Mouse (Mus musculus) T-helper 2 cell (primary cell): ENCODE data around the gene Oxct2b.
"Not testable (repeated sequence)": the region's sequence is repeated elsewhere in the genome, so short reads cannot be mapped to it uniquely, and the experiment has no call there.

Experiments used
- in situ Hi-C: fragments of 300-600 bp; cut with MboI, MseI; formaldehyde crosslinking; loops from one replicate; pipeline ENCODE4 v1.15.1; 2025; ENCODE audit warnings: high pct_unique_total_duplicates

Oxct2b gene

DNA sequence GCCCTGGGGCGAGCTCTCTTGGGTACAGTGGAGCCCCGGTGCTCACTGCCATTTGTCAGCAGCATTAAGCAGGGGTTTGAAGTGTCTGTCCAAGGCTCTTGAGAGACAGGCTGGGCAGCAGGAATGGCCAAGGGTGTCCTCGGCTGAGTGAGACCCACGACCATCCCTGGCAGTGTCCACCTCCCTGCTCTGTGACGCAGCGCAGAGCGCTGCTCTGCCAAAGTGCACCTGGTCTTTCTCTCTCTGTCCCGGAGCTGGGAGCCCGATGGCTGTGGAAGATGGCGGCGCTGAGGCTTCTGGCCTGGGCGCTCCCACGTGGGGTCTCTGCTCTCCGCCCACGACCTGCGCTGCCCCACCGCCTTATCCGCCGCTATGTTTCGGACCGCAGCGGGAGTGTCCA is at the start of gene Oxct2b:
Gene Oxct2b (plus strand): TSS at position 256 of the 400 bp plus-strand sequence.
- in situ Hi-C loops: loop anchor here (5.0 kb wide), 1 partner anchor 206 kb away; the partner anchor contains the start of gene Oxct2a

DNA sequence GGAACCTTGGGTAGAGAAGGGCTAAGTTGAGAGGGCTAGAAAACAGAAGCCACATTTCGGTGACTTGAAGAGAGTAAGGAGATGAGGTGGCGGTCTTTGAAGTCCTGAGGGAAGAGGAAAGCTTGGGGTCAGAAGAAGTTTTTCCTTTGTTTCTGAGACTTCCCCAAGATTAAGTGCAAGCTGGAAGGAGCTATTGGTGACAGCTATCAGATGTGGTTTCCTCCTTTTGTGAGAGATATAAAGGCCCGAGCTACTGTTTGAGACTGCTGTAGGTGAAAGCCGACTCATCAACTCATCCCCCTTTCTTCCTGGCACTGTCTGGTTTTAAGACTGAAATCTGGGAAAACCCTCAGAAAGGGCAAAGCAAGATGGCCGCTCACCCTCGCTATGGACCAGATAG is 47.4 kb upstream of the Oxct2b start:
- in situ Hi-C loops: no loop called here

DNA sequence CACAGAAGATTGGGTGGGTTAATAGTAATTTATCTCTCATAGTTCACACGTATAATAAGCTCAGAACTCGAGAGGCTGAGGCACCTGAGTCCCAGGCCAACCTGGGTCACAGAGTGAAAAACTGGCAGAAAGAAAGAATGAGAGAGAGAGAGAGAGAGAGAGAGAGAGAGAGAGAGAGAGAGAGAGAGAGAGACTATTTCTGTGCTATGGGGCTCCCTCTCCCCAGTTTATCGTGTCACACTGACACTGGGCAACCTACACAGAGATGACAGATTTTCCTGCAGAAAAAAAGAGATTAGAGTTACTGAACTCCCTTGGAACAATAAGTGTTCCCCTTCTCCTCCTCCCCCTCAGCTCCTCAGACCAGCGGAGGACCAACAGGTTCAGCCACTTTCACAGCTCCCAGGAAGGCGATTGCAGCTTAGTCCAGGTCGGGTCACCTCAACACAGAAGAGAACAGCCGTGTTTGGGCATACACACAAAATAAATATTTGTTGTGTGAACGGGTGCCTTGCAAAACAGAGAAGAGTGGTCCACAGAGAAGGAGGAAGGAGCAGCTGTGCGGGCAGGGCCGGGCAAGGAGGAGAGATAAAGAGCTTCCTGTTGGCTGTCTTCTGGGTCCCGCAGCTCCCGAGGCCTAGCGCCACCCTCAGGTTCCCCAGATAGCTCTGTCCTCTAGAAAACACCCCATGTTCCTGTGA is 44.6 kb upstream of the Oxct2b start:
- in situ Hi-C loops: no loop called here

DNA sequence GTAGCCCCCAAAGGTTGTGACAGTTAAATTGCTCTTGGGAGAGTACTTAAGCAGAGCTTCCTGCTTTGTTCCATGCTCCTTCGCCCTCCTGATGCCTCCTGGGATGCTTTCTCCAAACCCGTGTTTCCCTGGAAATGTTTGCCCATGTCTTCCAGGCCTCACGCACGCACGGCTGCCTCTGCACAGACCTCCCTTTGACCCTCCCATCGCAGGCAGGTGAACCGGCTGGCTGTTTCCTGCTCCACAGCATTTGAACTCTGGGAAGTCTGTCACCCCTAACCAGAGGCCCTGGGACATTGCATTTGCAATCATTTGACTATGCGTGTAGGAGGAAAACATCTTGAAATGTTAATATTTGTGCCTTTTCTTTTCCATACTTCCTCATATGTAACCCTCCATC is 39.1 kb upstream of the Oxct2b start:
- in situ Hi-C loops: no loop called here

DNA sequence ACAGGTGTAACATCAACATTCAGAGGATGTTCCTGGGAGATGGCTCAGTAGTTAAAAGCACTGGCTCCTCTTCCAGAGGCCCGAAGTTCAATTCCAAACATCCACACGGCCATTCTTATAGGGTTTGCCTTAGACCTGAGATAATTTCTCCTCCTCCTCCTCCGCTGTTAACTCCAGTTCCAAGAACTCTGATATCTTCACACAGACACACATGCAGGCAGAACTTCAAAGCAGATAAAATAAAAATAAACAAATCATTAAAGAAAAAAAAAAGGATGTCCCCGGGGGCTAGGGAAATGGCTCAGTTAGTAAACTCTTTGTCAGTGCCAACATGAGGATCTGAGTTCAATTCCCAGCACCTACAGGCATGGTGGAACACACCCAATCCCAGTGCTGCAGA is 37.8 kb upstream of the Oxct2b start:
- in situ Hi-C loops: no loop called here

DNA sequence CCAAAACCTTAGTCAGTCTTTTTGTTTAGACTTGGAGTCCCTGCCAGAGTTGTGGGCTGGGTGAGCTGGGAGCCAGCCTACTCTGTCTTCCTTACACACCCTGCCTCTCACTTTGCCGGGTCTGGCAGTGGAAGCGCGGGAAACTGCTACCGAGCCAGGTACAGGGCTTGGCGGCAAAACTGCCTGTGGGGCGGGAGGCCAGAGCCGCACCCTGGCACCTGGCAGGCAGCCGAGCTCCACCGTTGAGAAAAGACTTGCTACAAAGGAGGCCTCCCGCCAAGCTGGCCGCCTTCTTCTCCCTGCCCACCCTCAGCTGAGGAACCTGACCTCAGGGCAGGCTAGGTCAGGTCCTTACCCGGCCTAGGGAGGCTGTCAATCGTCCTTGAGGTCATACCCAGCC is 35.3 kb upstream of the Oxct2b start:
- in situ Hi-C loops: loop anchor here (5.0 kb wide), 2 partner anchors 78 to 168 kb away; no protein-coding TSS in a partner anchor

DNA sequence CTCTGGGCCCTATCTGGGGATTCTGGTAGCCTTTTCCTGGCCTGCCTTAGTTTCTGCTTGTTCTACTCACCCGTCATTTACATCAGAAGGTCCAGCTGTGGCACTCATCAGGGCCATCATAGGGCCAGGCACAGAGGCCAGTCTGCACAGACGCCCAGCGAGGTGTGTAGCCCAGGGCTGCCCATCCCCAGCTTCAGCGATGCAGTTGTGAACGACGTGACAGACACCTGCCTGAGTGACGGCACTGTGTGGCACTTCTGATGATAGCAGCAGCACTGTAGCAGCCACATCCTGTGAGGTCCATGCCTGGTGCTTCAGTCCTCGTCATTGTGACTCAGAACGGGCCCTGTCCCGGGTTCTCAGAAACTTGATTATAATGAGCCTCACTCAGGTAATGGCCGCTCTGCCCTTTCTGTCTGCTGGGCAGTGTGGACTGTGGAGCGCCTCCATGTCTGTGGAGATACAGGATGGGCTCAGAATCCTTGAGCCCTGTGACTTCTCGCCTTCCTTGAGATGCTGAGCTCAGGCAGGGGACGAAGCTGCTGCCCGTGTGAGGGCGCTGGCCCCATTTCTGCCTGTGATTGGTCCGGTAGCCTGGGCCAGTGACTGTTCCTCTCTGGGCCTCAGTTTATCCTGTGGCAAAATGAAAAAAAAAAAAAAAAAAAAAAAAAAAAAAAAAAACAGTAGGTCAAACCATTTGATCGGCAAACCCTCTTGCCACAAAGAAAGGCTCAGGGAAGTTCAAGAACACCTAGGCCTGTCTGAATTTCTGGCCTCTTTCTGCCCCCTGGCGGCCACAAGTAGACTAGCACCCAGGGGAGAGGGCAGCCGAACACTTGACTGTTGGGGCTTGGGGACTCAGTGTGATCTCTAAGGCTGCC is 33.5 kb upstream of the Oxct2b start:
- in situ Hi-C loops: loop anchor here (5.0 kb wide), 2 partner anchors 80 to 170 kb away; no protein-coding TSS in a partner anchor

DNA sequence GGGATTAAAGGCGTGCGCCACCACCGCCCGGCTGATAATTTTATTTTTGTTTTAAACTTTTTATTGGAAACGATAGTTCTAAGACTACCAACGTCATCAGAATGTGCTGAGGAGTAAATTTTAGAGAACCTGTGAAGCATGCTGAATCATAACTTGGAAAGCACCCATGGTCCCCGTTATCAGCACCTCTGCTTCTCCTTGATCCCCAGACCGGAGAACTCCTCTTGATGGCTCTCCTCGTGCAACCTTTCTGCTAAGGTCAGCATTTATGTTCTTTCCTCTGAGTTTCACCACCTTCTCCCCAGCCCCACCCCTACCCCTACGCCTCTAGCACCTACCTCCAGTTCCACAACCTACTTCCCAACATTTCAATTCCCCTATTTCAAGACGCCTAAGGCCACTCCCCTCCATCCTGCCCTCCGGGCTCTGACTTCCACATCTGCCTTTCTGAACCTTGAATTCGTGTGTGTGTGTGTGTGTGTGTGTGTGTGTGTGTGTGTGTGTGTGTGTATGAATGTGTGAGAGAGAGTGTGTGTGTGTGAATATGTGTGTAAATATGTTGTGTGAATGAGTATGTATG is 32.7 kb upstream of the Oxct2b start:
- in situ Hi-C loops: loop anchor here (5.0 kb wide), 2 partner anchors 81 to 171 kb away; no protein-coding TSS in a partner anchor

DNA sequence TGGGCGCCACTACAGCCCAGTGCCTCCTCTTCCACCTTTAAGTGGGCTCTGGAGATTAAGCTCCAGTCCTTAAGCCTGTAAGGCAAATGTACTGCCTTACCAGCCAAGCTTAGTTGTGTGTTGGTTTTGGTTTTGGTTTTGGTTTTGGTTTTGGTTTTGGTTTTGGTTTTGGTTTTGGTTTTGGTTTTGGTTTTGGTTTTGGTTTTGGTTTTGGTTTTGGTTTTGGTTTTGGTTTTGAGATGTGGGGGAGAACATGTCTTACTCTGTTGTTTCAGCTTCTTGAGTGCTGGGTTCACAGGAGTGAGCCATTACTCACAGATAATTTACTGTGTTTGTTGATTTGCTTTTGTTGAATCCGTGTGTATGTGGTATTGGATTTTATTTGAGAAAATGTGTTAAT is 30.8 kb upstream of the Oxct2b start:
- in situ Hi-C loops: no loop called here

DNA sequence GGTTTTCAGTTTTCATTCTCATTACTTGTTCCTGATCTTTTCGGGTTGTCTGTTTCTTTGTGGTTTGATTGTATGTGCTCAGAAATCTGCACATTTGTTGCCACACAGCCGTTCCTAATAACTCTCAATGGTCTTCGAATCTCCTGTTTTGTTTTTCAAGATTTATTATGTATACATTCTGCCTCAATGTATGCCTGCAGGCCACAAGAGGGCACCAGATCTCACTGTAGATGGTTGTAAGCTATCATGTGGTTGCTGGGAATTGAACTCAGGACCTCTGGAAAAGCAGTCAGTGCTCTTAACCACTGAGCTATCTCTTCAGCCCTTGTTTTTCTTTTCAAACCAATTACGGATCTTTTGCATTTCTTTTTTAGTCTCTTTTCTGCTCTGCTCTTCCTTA is 29.7 kb upstream of the Oxct2b start:
- in situ Hi-C loops: no loop called here

DNA sequence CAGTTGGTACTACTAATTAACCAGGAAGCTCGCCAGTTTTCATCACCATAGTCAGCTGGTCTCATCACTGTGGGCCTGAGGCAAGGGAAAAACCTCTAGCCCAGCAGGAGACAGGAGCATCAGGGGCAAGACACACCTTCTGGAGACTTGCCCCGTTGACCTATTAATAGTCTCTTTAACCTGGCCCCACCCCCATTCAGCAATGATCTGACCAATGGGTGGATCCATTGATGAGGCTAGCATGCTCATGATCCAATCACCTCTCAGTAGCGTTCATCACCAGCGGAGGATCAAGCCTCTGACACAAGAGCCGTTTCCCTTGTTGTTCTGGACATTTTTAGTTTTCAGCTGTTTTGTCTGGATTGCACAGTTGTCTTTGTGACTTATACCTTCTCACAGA is 23.4 kb upstream of the Oxct2b start:
- in situ Hi-C loops: no loop called here

DNA sequence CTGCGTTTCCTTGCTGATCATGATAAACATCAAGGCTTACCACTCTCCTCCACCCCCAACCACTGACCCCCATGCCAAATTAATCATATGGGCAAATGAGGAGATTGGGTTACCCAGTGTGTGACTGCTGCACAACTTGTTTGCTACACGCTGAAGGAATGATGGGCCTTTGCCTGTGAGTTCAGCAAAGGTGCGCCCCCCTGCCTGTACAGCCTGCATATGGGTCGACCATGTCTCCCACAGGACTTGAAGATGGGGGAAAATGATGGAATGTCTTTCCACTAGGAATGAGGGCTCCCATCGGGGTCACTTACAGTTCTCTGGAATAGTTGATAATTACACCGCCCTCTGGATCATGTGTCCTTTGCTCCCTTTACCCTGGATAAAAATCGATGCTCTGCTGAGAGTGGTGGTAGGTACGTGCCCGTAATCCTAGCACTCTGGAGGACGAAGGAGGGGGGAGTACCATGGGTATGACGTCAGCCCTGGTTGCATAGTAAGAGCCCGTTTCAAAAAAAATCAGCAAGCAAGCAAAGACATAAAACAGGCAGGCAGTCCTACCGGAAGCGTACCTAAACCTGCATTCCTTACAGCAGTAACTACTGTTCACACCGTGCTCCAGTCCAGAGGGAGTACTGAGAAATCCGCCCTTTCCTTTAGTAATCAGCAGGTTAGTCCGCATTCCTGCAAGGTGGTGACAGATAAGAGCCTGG is 22.8 kb upstream of the Oxct2b start:
- in situ Hi-C loops: no loop called here

DNA sequence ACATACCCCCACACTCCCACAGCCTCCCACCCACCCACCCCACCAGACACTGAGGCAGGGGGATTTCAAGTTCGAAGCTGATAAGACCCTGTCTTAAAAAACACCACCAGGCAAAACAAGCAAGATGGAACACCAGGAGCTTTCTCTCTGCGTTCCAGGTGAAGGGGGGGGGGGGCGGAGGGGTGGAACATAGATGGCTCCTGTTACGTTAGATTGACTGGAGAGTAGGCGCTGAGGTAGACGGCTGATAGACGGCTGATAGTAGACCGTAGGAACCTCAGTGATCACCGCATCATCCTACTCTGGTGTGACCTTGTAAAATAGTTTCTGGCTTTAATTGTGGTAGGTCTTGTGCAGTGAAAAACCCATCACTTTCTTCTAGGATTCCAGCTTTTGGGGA is 22.2 kb upstream of the Oxct2b start:
- in situ Hi-C loops: no loop called here

DNA sequence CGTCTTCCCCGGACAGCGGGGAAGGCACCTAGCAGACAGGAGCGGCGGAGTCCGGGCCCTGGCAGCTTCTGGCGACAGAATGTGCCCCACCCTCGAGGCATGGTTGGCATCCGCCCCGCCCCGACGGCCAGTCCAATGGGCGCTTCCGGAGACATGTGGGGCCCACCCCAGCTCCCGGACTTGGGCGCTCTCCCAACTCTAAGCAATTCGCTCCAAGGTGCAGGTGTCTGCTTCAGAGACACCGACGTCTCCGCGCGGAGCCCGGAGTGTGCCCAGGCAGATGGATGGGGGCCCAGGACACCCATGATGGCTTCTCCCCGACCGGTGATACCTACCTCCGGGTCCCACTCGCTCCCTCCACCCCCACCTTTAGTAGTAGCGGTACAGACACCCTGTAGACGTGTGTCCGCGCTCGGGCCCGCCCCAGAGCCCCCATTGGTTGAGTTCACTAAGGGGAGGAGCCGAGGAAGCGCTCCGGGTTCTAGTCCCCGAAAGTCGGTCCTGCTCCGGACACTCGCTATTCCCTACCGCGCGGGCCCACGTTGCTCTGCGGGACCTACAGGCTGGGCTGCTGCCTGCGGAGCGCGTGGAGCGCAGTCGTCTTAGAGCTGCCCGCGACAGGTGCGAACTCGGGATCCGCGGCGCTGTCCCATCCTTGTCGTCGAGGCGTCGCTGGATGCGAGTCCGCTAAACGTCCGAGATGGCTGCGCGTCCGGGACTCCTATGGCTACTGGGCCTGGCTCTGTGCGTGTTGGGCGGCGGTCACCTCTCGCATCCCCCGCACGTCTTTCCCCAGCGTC is 11.2 kb upstream of the Oxct2b start, which contains the start of gene Bmp8b:
Gene Bmp8b (plus strand): TSS at position 515 of the 800 bp plus-strand sequence.
- in situ Hi-C loops: no loop called here

DNA sequence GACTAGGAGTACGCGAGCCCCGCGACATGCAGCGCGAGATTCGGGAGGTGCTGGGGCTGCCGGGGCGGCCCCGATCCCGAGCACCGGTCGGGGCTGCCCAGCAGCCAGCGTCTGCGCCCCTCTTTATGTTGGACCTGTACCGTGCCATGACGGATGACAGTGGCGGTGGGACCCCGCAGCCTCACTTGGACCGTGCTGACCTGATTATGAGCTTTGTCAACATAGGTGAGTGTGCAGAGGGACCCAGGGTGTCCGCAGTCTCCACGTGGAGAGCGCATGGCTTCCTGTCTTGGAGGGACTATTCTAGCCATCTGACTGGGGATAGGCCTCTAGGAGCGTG is 10.6 kb upstream of the Oxct2b start:
- in situ Hi-C loops: no loop called here

DNA sequence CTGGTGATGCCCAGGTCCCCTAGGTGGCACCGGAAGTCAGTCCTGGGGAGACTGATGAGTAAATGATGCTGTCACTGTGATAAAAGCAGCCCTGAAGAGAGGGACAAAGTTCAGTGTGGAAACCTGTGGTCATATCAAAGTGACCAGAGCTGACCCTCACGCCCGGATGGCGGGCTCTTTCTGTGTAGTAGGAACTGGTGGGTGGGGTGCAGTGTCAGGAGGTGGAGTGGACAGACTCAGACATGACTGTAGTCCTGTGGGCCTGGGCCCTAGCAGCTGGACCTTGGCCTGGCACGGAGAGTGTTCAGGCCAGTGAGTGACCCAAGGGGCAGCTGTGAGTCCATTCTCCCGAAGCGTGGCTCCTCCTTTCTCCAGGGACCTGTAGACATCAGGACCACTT is 10.1 kb upstream of the Oxct2b start:
- in situ Hi-C loops: not testable (repeated sequence)

DNA sequence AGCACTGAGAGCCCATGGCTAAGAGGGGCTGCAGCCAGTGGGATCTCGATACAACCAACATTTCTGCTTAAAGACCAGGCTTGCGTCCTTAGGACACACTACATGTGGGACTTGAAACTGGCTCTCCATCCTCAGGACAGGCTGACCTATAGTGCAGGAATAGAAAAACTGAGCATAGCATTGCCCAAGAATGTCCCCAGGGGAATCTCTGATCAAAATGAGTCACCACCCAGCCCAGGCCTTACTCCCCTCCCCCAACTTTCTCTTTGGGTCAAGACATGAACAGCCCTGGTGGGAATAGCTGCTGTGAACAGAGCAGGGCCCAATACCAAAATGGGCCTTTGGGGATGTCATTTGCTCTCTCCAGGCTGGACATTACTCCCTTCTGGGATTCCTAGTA is 9.2 kb upstream of the Oxct2b start:
- in situ Hi-C loops: no loop called here

DNA sequence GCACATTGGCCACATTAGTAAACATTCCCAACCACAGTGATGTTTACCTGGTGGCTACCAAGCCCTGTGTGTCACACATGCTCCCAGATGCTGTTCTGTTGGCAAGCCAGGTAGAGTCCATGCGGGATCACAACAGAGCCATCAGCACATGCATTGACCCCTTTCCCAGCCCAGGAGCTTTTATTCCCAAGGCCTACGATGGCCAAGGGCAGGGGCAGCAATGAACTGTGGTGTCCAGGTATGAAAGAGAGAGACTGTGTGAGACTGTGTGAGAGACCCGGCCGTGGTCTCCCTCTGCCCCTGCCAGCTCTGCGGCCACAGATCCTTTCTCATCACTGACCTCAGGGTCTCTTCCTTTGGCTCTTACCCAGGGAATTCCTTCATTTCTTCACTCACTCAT is 8.0 kb upstream of the Oxct2b start:
- in situ Hi-C loops: no loop called here

DNA sequence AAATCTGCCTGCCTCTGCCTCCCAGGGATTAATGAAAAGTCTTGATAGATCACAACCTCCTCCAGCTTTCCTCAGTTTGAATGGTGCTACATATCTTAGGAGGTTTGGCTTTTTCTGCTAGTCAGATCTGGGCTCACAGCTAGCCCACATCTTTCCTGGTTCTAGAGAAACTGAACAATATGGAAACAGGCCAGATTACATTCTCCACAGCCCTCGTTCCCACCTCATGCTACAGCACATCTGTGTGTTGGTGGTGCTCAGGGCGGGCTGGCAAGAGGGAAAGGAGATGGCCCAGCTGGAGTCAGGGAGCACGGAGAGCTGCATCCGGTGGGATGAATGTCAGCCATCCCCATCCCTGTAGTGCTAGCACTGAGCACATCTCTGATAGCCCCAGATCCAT is 5.3 kb upstream of the Oxct2b start:
- in situ Hi-C loops: no loop called here

DNA sequence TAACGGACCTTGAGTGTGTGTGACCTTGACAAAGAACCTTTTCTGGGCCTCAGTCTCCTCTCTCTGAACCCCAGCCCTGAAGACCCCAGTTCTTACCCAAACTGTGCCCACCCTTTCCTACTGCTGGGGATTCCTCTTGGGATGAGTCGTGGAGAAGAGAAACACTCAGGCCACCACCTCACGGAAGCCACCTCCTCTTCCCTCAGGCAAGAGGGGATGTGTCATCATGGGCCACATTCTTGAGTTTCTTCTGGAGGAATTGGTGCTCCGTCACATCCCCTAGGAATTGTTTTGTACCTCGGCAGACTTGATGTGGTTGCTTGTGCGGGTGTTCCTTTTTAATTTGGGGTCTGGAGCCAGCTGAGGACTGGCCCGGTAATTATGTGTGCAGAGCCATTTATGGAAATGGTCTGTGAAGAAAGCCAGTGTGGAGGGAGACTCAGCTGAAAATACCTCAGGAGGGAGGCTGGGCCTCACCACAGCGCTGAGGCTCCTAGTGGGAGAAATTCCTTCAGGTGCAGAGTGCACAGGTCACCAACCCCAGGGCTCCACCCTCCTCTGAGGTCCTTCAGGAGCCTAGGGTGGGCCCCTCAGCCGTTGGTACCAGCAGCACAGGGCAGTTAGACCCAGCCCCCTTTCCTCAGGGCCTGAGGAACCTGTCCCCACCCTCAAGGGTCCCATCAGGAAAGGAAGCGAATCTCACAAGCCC is 4.6 kb upstream of the Oxct2b start:
- in situ Hi-C loops: not testable (repeated sequence)
